Mouse (Mus musculus): ENCODE data around the gene Opalin. TPM values are rescaled to one million over a fixed set of nuclear protein-coding genes. Genes with fewer than 3 reads are reported as not detected.
A peak's percentile ranks its signal among the peaks of the same experiment; 100 is the strongest.

The Opalin gene
- polyA plus RNA-seq, 1 experiment from 2014 or later = not detected

- H3K9ac ChIP-seq (ENCODE audit: low read length) = no peak overlapping the region
- H3K4me3 ChIP-seq (ENCODE audit: low read length) = no peak overlapping the region
- H3K4me2 ChIP-seq (ENCODE audit: low read depth, low read length) = no peak overlapping the region
- no peak overlapping the region for H3K27ac ChIP-seq (ENCODE audit: low read length)
- no peaks in the 10 kb centered on the region for H3K9me3 ChIP-seq (ENCODE audit: control insufficient read depth, low read length)
- 40% methylated on average over 5 of the region's 5 CpGs for WGBS
- ATAC-seq (ENCODE audit: low read depth) = peak; percentile 61; the same call in 1 of the 2 replicates
- H3K4me1 ChIP-seq (replicated peaks; ENCODE audit: control insufficient read depth, insufficient read depth, low read length) = peaks cover 6% of the 10 kb centered on the region; the same call in 1 of the 2 replicates
- H3K27me3 ChIP-seq (ENCODE audit: control insufficient read depth, insufficient read depth, low read depth, low read length) = no peaks in the 10 kb centered on the region
- no peaks in the 10 kb centered on the region for H3K36me3 ChIP-seq (ENCODE audit: control insufficient read depth, insufficient read depth, low read length)
Measured at GRCm38 (mm10) chr19:41052247-41052646, 24.7 kb downstream of the Opalin start.

DNA sequence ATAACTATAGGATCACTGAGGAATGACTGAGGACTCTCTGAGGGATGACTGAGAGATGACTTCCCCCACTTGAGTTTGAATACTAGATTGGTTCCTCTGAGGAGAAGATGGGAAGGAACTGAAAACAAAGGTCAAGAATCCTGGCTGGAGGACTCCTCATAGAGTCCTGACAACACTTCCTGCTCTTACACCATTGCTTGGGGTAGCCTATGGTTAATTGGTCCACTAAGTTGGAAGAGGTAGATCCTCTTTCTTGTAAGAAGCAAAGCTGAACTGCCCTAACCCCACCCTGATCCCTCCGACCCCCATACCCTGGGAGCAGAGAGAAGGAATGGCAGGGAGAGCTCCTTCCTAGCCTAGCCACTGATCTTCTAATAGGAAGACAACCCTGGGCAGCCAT lies 25.2 kb downstream of the Opalin start:
- no peak overlapping the region for H3K27ac ChIP-seq (ENCODE audit: low read length)
- H3K4me3 ChIP-seq (ENCODE audit: low read length) = no peak overlapping the region
- H3K36me3 ChIP-seq (ENCODE audit: control insufficient read depth, insufficient read depth, low read length) = no peaks in the 10 kb centered on the region
- no peak overlapping the region for H3K4me2 ChIP-seq (ENCODE audit: low read depth, low read length)
- WGBS = 88% methylated on average over 1 of the region's 1 CpGs
- H3K9me3 ChIP-seq (ENCODE audit: control insufficient read depth, low read length) = no peaks in the 10 kb centered on the region
- H3K4me1 ChIP-seq (replicated peaks; ENCODE audit: control insufficient read depth, insufficient read depth, low read length) = peaks cover 6% of the 10 kb centered on the region; the same call in 1 of the 2 replicates
- ATAC-seq (ENCODE audit: low read depth) = no peak
- H3K9ac ChIP-seq (ENCODE audit: low read length) = no peak overlapping the region
- H3K27me3 ChIP-seq (ENCODE audit: control insufficient read depth, insufficient read depth, low read depth, low read length) = no peaks in the 10 kb centered on the region

- H3K27me3 ChIP-seq (ENCODE audit: control insufficient read depth, insufficient read depth, low read depth, low read length) = no peaks in the 10 kb centered on the region
- WGBS = 63% methylated on average over 3 of the region's 3 CpGs
- no peak overlapping the region for H3K4me2 ChIP-seq (ENCODE audit: low read depth, low read length)
- H3K9ac ChIP-seq (ENCODE audit: low read length) = no peak overlapping the region
- peaks cover 6% of the 10 kb centered on the region; the same call in 1 of the 2 replicates for H3K4me1 ChIP-seq (replicated peaks; ENCODE audit: control insufficient read depth, insufficient read depth, low read length)
- no peaks in the 10 kb centered on the region for H3K36me3 ChIP-seq (ENCODE audit: control insufficient read depth, insufficient read depth, low read length)
- no peak overlapping the region for H3K4me3 ChIP-seq (ENCODE audit: low read length)
- no peaks in the 10 kb centered on the region for H3K9me3 ChIP-seq (ENCODE audit: control insufficient read depth, low read length)
- H3K27ac ChIP-seq (ENCODE audit: low read length) = no peak overlapping the region
- ATAC-seq (ENCODE audit: low read depth) = no peak
Measured at GRCm38 (mm10) chr19:41048187-41048559, 28.7 kb downstream of the Opalin start.

GRCm38 (mm10) chr19:41047437-41048186 lies 29.3 kb downstream of the Opalin start:
- 74% methylated on average over 9 of the region's 9 CpGs for whole genome bisulfite sequencing
- Histone ChIP-seq H3K9ac (ENCODE audit: low read length) (no peak overlapping the region), H3K27ac (ENCODE audit: low read length) (no peak overlapping the region), H3K36me3 (ENCODE audit: control insufficient read depth, insufficient read depth, low read length) (no peaks in the 10 kb centered on the region), H3K4me1 (replicated peaks; ENCODE audit: control insufficient read depth, insufficient read depth, low read length) (peaks cover 3% of the 10 kb centered on the region; the same call in 1 of the 2 replicates), H3K9me3 (ENCODE audit: control insufficient read depth, low read length) (no peaks in the 10 kb centered on the region), H3K27me3 (ENCODE audit: control insufficient read depth, insufficient read depth, low read depth, low read length) (no peaks in the 10 kb centered on the region), H3K4me2 (ENCODE audit: low read depth, low read length) (no peak overlapping the region), H3K4me3 (ENCODE audit: low read length) (no peak overlapping the region)
- no peak for ATAC-seq (ENCODE audit: low read depth)

DNA sequence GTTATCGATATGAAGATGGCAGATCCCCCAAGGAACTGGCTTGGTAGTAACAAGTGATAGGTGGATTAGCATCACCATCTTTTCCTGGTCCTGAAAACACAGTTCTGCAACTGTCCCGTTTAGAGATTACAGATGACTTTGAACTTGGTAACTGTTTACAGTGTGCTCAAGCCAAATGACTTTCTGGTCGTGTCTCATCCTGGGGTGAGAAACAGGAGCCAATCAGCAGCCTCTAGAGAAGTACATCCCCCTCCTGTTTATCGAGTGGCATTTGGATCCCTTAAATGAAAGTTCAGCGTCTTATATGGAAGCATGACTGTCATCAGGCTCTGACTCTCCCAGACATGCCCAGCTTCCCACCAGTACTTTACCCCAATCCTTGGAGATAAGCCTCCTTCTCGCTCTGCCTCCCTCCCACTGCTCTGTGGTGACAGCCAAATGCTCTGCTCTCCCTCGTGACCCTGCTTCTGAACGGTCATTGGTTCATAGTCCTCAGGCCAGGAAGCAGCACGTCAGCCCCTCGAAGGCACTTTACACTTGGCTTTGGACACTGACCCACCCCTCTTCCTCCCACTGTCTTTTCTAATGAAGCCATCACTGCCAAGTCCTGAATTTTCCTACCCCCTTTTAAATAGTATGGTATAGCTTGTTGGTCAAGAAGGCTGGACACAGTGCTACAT lies 31.7 kb downstream of the Opalin start:
- H3K4me2 ChIP-seq (ENCODE audit: low read depth, low read length) = peak overlapping the region; percentile 22
- 0 out of 2 replicates have a peak overlapping the region, but pooled peaks have one; percentile 3 for H3K4me3 ChIP-seq (ENCODE audit: low read length)

GRCm38 (mm10) chr19:41039110-41039509 lies 37.8 kb downstream of the Opalin start:
- Histone ChIP-seq H3K27ac (ENCODE audit: low read length) (no peak overlapping the region), H3K4me3 (ENCODE audit: low read length) (no peak overlapping the region), H3K27me3 (ENCODE audit: control insufficient read depth, insufficient read depth, low read depth, low read length) (no peaks in the 10 kb centered on the region), H3K9ac (ENCODE audit: low read length) (no peak overlapping the region), H3K36me3 (ENCODE audit: control insufficient read depth, insufficient read depth, low read length) (no peaks in the 10 kb centered on the region), H3K4me2 (ENCODE audit: low read depth, low read length) (no peak overlapping the region), H3K4me1 (replicated peaks; ENCODE audit: control insufficient read depth, insufficient read depth, low read length) (no peaks in the 10 kb centered on the region), H3K9me3 (ENCODE audit: control insufficient read depth, low read length) (no peaks in the 10 kb centered on the region)
- 68% methylated on average over 7 of the region's 7 CpGs for WGBS
- ATAC-seq (ENCODE audit: low read depth) = no peak

More for the DNA sequence above, 31.7 kb downstream of the Opalin start:
- no peak overlapping the region for H3K27ac ChIP-seq (ENCODE audit: low read length)
- no peaks in the 10 kb centered on the region for H3K9me3 ChIP-seq (ENCODE audit: control insufficient read depth, low read length)
- peak; percentile 71; the same call in 1 of the 2 replicates for ATAC-seq (ENCODE audit: low read depth)
- WGBS = 22% methylated on average over 10 of the region's 10 CpGs
- H3K4me1 ChIP-seq (replicated peaks; ENCODE audit: control insufficient read depth, insufficient read depth, low read length) = peaks cover 3% of the 10 kb centered on the region; the same call in 1 of the 2 replicates
- H3K36me3 ChIP-seq (ENCODE audit: control insufficient read depth, insufficient read depth, low read length) = no peaks in the 10 kb centered on the region
- H3K27me3 ChIP-seq (ENCODE audit: control insufficient read depth, insufficient read depth, low read depth, low read length) = no peaks in the 10 kb centered on the region
- H3K9ac ChIP-seq (ENCODE audit: low read length) = no peak overlapping the region

- Histone ChIP-seq H3K9me3 (ENCODE audit: control insufficient read depth, low read length) (no peaks in the 10 kb centered on the region), H3K27me3 (ENCODE audit: control insufficient read depth, insufficient read depth, low read depth, low read length) (no peaks in the 10 kb centered on the region), H3K27ac (ENCODE audit: low read length) (no peak overlapping the region), H3K9ac (ENCODE audit: low read length) (no peak overlapping the region), H3K4me1 (replicated peaks; ENCODE audit: control insufficient read depth, insufficient read depth, low read length) (no peaks in the 10 kb centered on the region), H3K4me3 (ENCODE audit: low read length) (no peak overlapping the region), H3K36me3 (ENCODE audit: control insufficient read depth, insufficient read depth, low read length) (no peaks in the 10 kb centered on the region), H3K4me2 (ENCODE audit: low read depth, low read length) (no peak overlapping the region)
- WGBS = 39% methylated on average over 4 of the region's 4 CpGs
- ATAC-seq (ENCODE audit: low read depth) = no peak
Measured at GRCm38 (mm10) chr19:41035809-41036551, 40.9 kb downstream of the Opalin start.

DNA sequence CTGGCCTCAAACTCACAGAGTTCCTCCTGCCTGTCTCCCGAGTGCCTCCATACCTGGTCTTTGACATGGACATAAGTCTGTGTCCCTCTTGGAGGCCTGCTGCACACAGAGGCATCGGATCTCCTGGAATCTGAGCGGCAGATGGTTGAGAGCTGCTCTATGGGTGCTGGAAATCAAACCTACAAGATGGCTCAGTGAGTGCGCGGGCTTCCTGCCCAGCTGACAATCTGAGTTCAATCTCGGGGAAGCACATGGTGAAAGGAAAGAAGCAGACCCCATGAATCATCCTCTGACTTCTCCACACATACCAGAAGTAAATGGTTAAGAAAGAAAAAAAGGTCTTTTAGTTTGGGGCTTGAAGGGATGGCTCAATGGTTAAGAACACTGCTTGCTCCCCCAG lies 45.0 kb downstream of the Opalin start:
- Histone ChIP-seq H3K9me3 (ENCODE audit: control insufficient read depth, low read length) (no peaks in the 10 kb centered on the region), H3K4me3 (ENCODE audit: low read length) (no peak overlapping the region), H3K4me2 (ENCODE audit: low read depth, low read length) (no peak overlapping the region), H3K9ac (ENCODE audit: low read length) (no peak overlapping the region), H3K36me3 (ENCODE audit: control insufficient read depth, insufficient read depth, low read length) (no peaks in the 10 kb centered on the region), H3K4me1 (replicated peaks; ENCODE audit: control insufficient read depth, insufficient read depth, low read length) (no peaks in the 10 kb centered on the region), H3K27ac (ENCODE audit: low read length) (no peak overlapping the region), H3K27me3 (ENCODE audit: control insufficient read depth, insufficient read depth, low read depth, low read length) (no peaks in the 10 kb centered on the region)
- WGBS = 61% methylated on average over 6 of the region's 6 CpGs
- no peak for ATAC-seq (ENCODE audit: low read depth)

GRCm38 (mm10) chr19:41031009-41031408 lies 45.9 kb downstream of the Opalin start:
- H3K36me3 ChIP-seq (ENCODE audit: control insufficient read depth, insufficient read depth, low read length) = no peaks in the 10 kb centered on the region
- H3K27me3 ChIP-seq (ENCODE audit: control insufficient read depth, insufficient read depth, low read depth, low read length) = no peaks in the 10 kb centered on the region
- H3K27ac ChIP-seq (ENCODE audit: low read length) = no peak overlapping the region
- peak; percentile 62; the same call in 1 of the 2 replicates for ATAC-seq (ENCODE audit: low read depth)
- H3K4me2 ChIP-seq (ENCODE audit: low read depth, low read length) = no peak overlapping the region
- no peaks in the 10 kb centered on the region for H3K9me3 ChIP-seq (ENCODE audit: control insufficient read depth, low read length)
- no peak overlapping the region for H3K9ac ChIP-seq (ENCODE audit: low read length)
- no peak overlapping the region for H3K4me3 ChIP-seq (ENCODE audit: low read length)
- 51% methylated on average over 11 of the region's 11 CpGs for WGBS
- H3K4me1 ChIP-seq (replicated peaks; ENCODE audit: control insufficient read depth, insufficient read depth, low read length) = no peaks in the 10 kb centered on the region
